Mouse (Mus musculus) ES-E14 (cell line): ENCODE data around the gene Hdac9.

Experiments
- CHD2 ChIP-seq: IDR thresholded peaks from 2 replicates; pipeline ENCODE4 v1.6.1; 2014; ENCODE audit warnings: mild to moderate bottlenecking, low read depth, low read length, inconsistent platforms
- HCFC1 ChIP-seq: IDR thresholded peaks from 2 replicates; pipeline ENCODE4 v1.6.1; 2012; ENCODE audit warnings: low read length, inconsistent platforms, borderline replicate concordance; ENCODE audit not compliant: insufficient read depth
- ZC3H11A ChIP-seq: IDR thresholded peaks from 2 replicates; pipeline ENCODE4 v1.6.1; 2012; ENCODE audit warnings: low read depth, mild to moderate bottlenecking, inconsistent platforms, low read length, borderline replicate concordance
- ZNF384 ChIP-seq: IDR thresholded peaks from 2 replicates; pipeline ENCODE4 v1.6.1; 2012; ENCODE audit warnings: low read depth, low read length, inconsistent platforms

DNA sequence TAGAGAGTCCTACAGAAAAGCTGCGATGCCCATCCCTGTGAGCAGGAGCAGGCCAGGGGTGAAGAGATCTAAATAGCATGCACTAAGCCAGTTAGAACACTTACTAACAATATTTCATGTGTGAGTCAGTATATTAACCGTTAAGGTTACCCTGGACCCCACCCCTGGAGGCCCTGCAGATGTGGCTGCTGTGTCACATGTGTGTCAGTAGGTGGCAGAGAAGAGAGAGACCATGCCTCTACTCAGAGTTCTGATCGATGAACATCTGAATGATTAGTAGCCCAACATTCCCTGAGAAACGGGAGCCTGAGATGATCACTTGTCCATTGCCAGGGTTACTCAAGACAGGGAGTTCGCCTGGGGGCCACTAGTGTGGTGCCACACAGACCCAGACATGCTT is 22.0 kb downstream of the Hdac9 start:
- TF ChIP-seq ZC3H11A (no peak), CHD2 (no peak), HCFC1 (no peak), ZNF384 (no peak)
